Mouse (Mus musculus): ENCODE measurements around the gene Gm2115. TPM values are rescaled to one million over a fixed set of nuclear protein-coding genes. Genes with fewer than 3 reads are reported as not detected.
A peak's percentile ranks its signal among the peaks of the same experiment; 100 is the strongest.

Gene Gm2115
- polyA plus RNA-seq, 1 experiment from 2014 or later: 0.45 TPM

GRCm38 (mm10) chr7:84594087-84594916 lies 65.5 kb downstream of the Gm2115 start:
- Histone ChIP-seq H3K4me3 (ENCODE audit: low read depth, low read length) (no peak overlapping the region), H3K4me2 (replicated peaks; ENCODE audit: low read depth, low read length) (no peak overlapping the region), H3K36me3 (ENCODE audit: insufficient read depth, low read length) (no peaks in the 10 kb centered on the region), H3K9me3 (ENCODE audit: low read length) (no peaks in the 10 kb centered on the region), H3K9ac (replicated peaks; ENCODE audit: low read depth) (no peak overlapping the region), H3K27me3 (replicated peaks; ENCODE audit: insufficient read depth, low read length) (no peaks in the 10 kb centered on the region), H3K4me1 (ENCODE audit: insufficient read depth, low read depth, low read length) (no peaks in the 10 kb centered on the region), H3K27ac (ENCODE audit: low read length) (no peak overlapping the region)
- WGBS: 39% methylated on average over 8 of the region's 8 CpGs
- no peak for TF ChIP-seq EP300 (IDR thresholded peaks at IDR 0.05)
- TF ChIP-seq CTCF (IDR thresholded peaks at IDR 0.05): peak; percentile 93
- ATAC-seq (peak; percentile 64), DNase-seq (ENCODE audit: low spot score) (peak; percentile 80)

- ATAC-seq: no peak; the same call in 1 of the 2 replicates
- no peaks in the 10 kb centered on the region for H3K4me1 ChIP-seq (ENCODE audit: insufficient read depth, low read depth, low read length)
- TF ChIP-seq EP300 (IDR thresholded peaks at IDR 0.05): no peak
- no peak for TF ChIP-seq CTCF (IDR thresholded peaks at IDR 0.05)
- H3K27ac ChIP-seq (ENCODE audit: low read length): no peak overlapping the region
- no peak overlapping the region for H3K4me2 ChIP-seq (replicated peaks; ENCODE audit: low read depth, low read length)
- H3K9me3 ChIP-seq (ENCODE audit: low read length): no peaks in the 10 kb centered on the region
- no peak for DNase-seq (ENCODE audit: low spot score)
- no peak overlapping the region for H3K4me3 ChIP-seq (ENCODE audit: low read depth, low read length)
- H3K9ac ChIP-seq (replicated peaks; ENCODE audit: low read depth): no peak overlapping the region
- no peaks in the 10 kb centered on the region for H3K36me3 ChIP-seq (ENCODE audit: insufficient read depth, low read length)
- no peaks in the 10 kb centered on the region for H3K27me3 ChIP-seq (replicated peaks; ENCODE audit: insufficient read depth, low read length)
Measured at GRCm38 (mm10) chr7:84594917-84595303, 66.2 kb downstream of the Gm2115 start.

- H3K4me2 ChIP-seq (replicated peaks; ENCODE audit: low read depth, low read length): no peak overlapping the region
- DNase-seq (ENCODE audit: low spot score): no peak
- H3K27me3 ChIP-seq (replicated peaks; ENCODE audit: insufficient read depth, low read length): no peaks in the 10 kb centered on the region
- no peak overlapping the region for H3K4me3 ChIP-seq (ENCODE audit: low read depth, low read length)
- H3K9me3 ChIP-seq (ENCODE audit: low read length): no peaks in the 10 kb centered on the region
- no peaks in the 10 kb centered on the region for H3K4me1 ChIP-seq (ENCODE audit: insufficient read depth, low read depth, low read length)
- TF ChIP-seq EP300 (IDR thresholded peaks at IDR 0.05) (no peak), CTCF (IDR thresholded peaks at IDR 0.05) (no peak)
- no peak overlapping the region for H3K9ac ChIP-seq (replicated peaks; ENCODE audit: low read depth)
- no peaks in the 10 kb centered on the region for H3K36me3 ChIP-seq (ENCODE audit: insufficient read depth, low read length)
- no peak overlapping the region for H3K27ac ChIP-seq (ENCODE audit: low read length)
- 88% methylated on average over 3 of the region's 3 CpGs for WGBS
- no peak for ATAC-seq
Measured at GRCm38 (mm10) chr7:84596002-84596401, 67.2 kb downstream of the Gm2115 start.

GRCm38 (mm10) chr7:84596633-84597032 lies 67.9 kb downstream of the Gm2115 start:
- Histone ChIP-seq H3K9me3 (ENCODE audit: low read length) (no peaks in the 10 kb centered on the region), H3K36me3 (ENCODE audit: insufficient read depth, low read length) (no peaks in the 10 kb centered on the region), H3K27me3 (replicated peaks; ENCODE audit: insufficient read depth, low read length) (no peaks in the 10 kb centered on the region), H3K27ac (ENCODE audit: low read length) (no peak overlapping the region), H3K9ac (replicated peaks; ENCODE audit: low read depth) (no peak overlapping the region), H3K4me2 (replicated peaks; ENCODE audit: low read depth, low read length) (no peak overlapping the region), H3K4me3 (ENCODE audit: low read depth, low read length) (no peak overlapping the region), H3K4me1 (ENCODE audit: insufficient read depth, low read depth, low read length) (no peaks in the 10 kb centered on the region)
- TF ChIP-seq CTCF (IDR thresholded peaks at IDR 0.05): no peak
- DNase-seq (ENCODE audit: low spot score): no peak
- 77% methylated on average over 3 of the region's 3 CpGs for WGBS
- no peak for ATAC-seq

GRCm38 (mm10) chr7:84600631-84601030 lies 71.9 kb downstream of the Gm2115 start:
- ATAC-seq (no peak), DNase-seq (ENCODE audit: low spot score) (no peak)
- no peak overlapping the region for H3K9ac ChIP-seq (replicated peaks; ENCODE audit: low read depth)
- H3K36me3 ChIP-seq (ENCODE audit: insufficient read depth, low read length): no peaks in the 10 kb centered on the region
- no peak overlapping the region for H3K4me2 ChIP-seq (replicated peaks; ENCODE audit: low read depth, low read length)
- H3K27me3 ChIP-seq (replicated peaks; ENCODE audit: insufficient read depth, low read length): no peaks in the 10 kb centered on the region
- peaks cover 2% of the 10 kb centered on the region for H3K4me1 ChIP-seq (ENCODE audit: insufficient read depth, low read depth, low read length)
- 82% methylated on average over 2 of the region's 2 CpGs for WGBS
- H3K4me3 ChIP-seq (ENCODE audit: low read depth, low read length): no peak overlapping the region
- no peak for TF ChIP-seq CTCF (IDR thresholded peaks at IDR 0.05)
- no peak for TF ChIP-seq EP300 (IDR thresholded peaks at IDR 0.05)
- no peak overlapping the region for H3K27ac ChIP-seq (ENCODE audit: low read length)
- no peaks in the 10 kb centered on the region for H3K9me3 ChIP-seq (ENCODE audit: low read length)

- Histone ChIP-seq H3K9me3 (ENCODE audit: low read length) (no peaks in the 10 kb centered on the region), H3K4me2 (replicated peaks; ENCODE audit: low read depth, low read length) (no peak overlapping the region), H3K4me3 (ENCODE audit: low read depth, low read length) (no peak overlapping the region), H3K27me3 (replicated peaks; ENCODE audit: insufficient read depth, low read length) (no peaks in the 10 kb centered on the region), H3K4me1 (ENCODE audit: insufficient read depth, low read depth, low read length) (peaks cover 2% of the 10 kb centered on the region), H3K36me3 (ENCODE audit: insufficient read depth, low read length) (no peaks in the 10 kb centered on the region), H3K9ac (replicated peaks; ENCODE audit: low read depth) (no peak overlapping the region), H3K27ac (ENCODE audit: low read length) (no peak overlapping the region)
- ATAC-seq (no peak), DNase-seq (ENCODE audit: low spot score) (no peak)
- WGBS: 74% methylated on average over 3 of the region's 3 CpGs
- TF ChIP-seq CTCF (IDR thresholded peaks at IDR 0.05) (no peak), EP300 (IDR thresholded peaks at IDR 0.05) (no peak)
Measured at GRCm38 (mm10) chr7:84601331-84601730, 72.6 kb downstream of the Gm2115 start.

All from lung, postnatal 0 days (tissue).